Comparison of ENCODE assay signal across 8 mouse cellular contexts in genomic region chr16:29814039-29814438, GRCm38 (mm10).
DNase-seq lines count a peak whose midpoint lies in the region; ATAC-seq and TF ChIP-seq lines count a peak whose summit lies in the region.

No protein-coding gene starts in this region.

- H3K4me1 ChIP-seq in embryonic facial prominence, embryonic 10.5 days = peaks cover 56% of the 10 kb centered on the region
- no peaks in the 10 kb centered on the region for H3K4me1 ChIP-seq in liver, adult 2 months (ENCODE audit: control insufficient read depth, insufficient read depth, low read length)

- peaks cover 76% of the 10 kb centered on the region for H3K27me3 ChIP-seq in embryonic facial prominence, embryonic 10.5 days (replicated peaks; ENCODE audit: low read depth, poor library complexity, severe bottlenecking)
- no peaks in the 10 kb centered on the region for H3K27me3 ChIP-seq in liver, adult 2 months (ENCODE audit: control insufficient read depth, insufficient read depth, low read length)

- ATAC-seq in frontal cortex, adult (ENCODE audit: low TSS enrichment) = peak; percentile 42
- ATAC-seq in monocyte, adult 5-6 weeks (replicated peaks; ENCODE audit: insufficient number of reproducible peaks, low FRiP score, low TSS enrichment, poor library complexity, severe bottlenecking) = peak; percentile 66; the same call in 1 of the 2 replicates

- no peak for DNase-seq in frontal cortex, postnatal 36 days (ENCODE audit: low spot score in 2 of 2)
- peak; percentile 89 for DNase-seq in embryonic facial prominence, embryonic 10.5 days (ENCODE audit: low spot score)
- peak; percentile 85 to 86 for DNase-seq in heart, adult 9 months (ENCODE audit: low spot score in 2 of 2)
- peak; percentile 87 for DNase-seq in kidney, adult 9 months
- peak; percentile 17 for DNase-seq in liver, adult 2 months (ENCODE audit: extremely low read depth, low read depth, low spot score)
- peak; percentile 83 to 85 for DNase-seq in spleen, postnatal 36 days (ENCODE audit: low spot score in 2 of 2)

- H3K4me3 ChIP-seq in embryonic facial prominence, embryonic 10.5 days = peak overlapping the region; percentile 68
- peak overlapping the region; percentile 59 for H3K4me3 ChIP-seq in liver, adult 2 months (ENCODE audit: insufficient read depth, low read depth, low read length)

- H3K27ac ChIP-seq in embryonic facial prominence, embryonic 10.5 days (replicated peaks) = peak overlapping the region; percentile 97
- no peak overlapping the region for H3K27ac ChIP-seq in liver, adult 2 months (replicated peaks; ENCODE audit: insufficient read depth, low read depth, low read length)

- peak; percentile 46 for TF ChIP-seq CTCF in liver, adult 2 months (IDR thresholded peaks at IDR 0.05; ENCODE audit: low read depth, low read length)

- H3K9ac ChIP-seq in liver, adult 2 months (ENCODE audit: low read depth, low read length) = peak overlapping the region; percentile 77

- no peak for TF ChIP-seq POLR2A in liver, adult 2 months (IDR thresholded peaks at IDR 0.05; ENCODE audit: extremely low read depth, insufficient read depth, low read length)

- H3K9me3 ChIP-seq in embryonic facial prominence, embryonic 10.5 days = no peaks in the 10 kb centered on the region

- no peaks in the 10 kb centered on the region for H3K36me3 ChIP-seq in embryonic facial prominence, embryonic 10.5 days (replicated peaks)
- no peaks in the 10 kb centered on the region for H3K36me3 ChIP-seq in liver, adult 2 months (ENCODE audit: control insufficient read depth, insufficient read depth, low read length)

- 1% methylated on average over 32 of the region's 32 CpGs for WGBS in embryonic facial prominence, embryonic 10.5 days
- WGBS in liver, adult 2 months = 3% methylated on average over 32 of the region's 32 CpGs

- no peaks in the 10 kb centered on the region for H3K79me2 ChIP-seq in liver, adult 2 months (ENCODE audit: control insufficient read depth, insufficient read depth, low read length)

Comparison
In these comparisons a context has a peak if more than half of its experiments do, and no peak if none do; other contexts are left out.
1. DNase-seq: peak in embryonic facial prominence, embryonic 10.5 days (single experiment), heart, adult 9 months (2 of 2), kidney, adult 9 months (single experiment), liver, adult 2 months (single experiment) and spleen, postnatal 36 days (2 of 2); none in frontal cortex, postnatal 36 days (0 of 2).